Mouse (Mus musculus) liver, embryonic 12.5 days (tissue): ENCODE results near the gene Kat8. TPM values are rescaled to one million over a fixed set of nuclear protein-coding genes. Genes with fewer than 3 reads are reported as not detected.

Experiments
- ATAC-seq: fragments of 200-750 bp; cut with Nextera tagmentation; 2 replicates; pipeline ENCODE4 v1.8.0; 2017; ENCODE audit warnings: moderate number of reproducible peaks, mild to moderate bottlenecking, moderate library complexity
- H3K27ac ChIP-seq: fragments of 300-500 bp; sonication (generic); 2 replicates; pipeline ENCODE4 v1.5.1; 2016; ENCODE audit warnings: mild to moderate bottlenecking
- H3K27me3 ChIP-seq: fragments of 300-500 bp; sonication (generic); replicated peaks from 2 replicates; pipeline ENCODE4 v1.6.1; 2016; ENCODE audit warnings: mild to moderate bottlenecking, moderate library complexity
- H3K36me3 ChIP-seq: fragments of 300-500 bp; sonication (generic); 2 replicates; pipeline ENCODE4 v1.6.1; 2016; ENCODE audit warnings: mild to moderate bottlenecking, moderate library complexity
- H3K4me1 ChIP-seq: fragments of 300-500 bp; sonication (generic); 2 replicates; pipeline ENCODE4 v1.6.1; 2016
- H3K4me2 ChIP-seq: fragments of 300-500 bp; sonication (generic); 2 replicates; pipeline ENCODE4 v1.6.1; 2016; ENCODE audit warnings: mild to moderate bottlenecking, moderate library complexity
- H3K4me3 ChIP-seq: fragments of 300-500 bp; sonication (generic); 2 replicates; pipeline ENCODE4 v1.5.1; 2016; ENCODE audit warnings: mild to moderate bottlenecking, moderate library complexity
- H3K9ac ChIP-seq: fragments of 300-500 bp; sonication (generic); 2 replicates; pipeline ENCODE4 v1.6.1; 2016; ENCODE audit warnings: mild to moderate bottlenecking, moderate library complexity
- H3K9me3 ChIP-seq: fragments of 300-500 bp; sonication (generic); replicated peaks from 2 replicates; pipeline ENCODE4 v1.6.1; 2016; ENCODE audit warnings: mild to moderate bottlenecking, moderate library complexity
- WGBS: fragments of 180-500 bp; shearing (Covaris S2); methylation state at CpG from one replicate; pipeline ENCODE4 v1.1.7; 2016; ENCODE audit not compliant: insufficient replicate concordance; 5-methylcytosine and 5-hydroxymethylcytosine counted together
- polyA plus RNA-seq: library from polyadenylated mRNA; unstranded; fragments of >200 nt; fragmentation: Nextera tagmentation; extraction: Ambion mirVana; gene quantifications from 2 replicates; pipeline ENCODE4 v1.2.1, GENCODE M21; 2016

Gene Kat8
- polyA plus RNA-seq = 29.5 and 31.0 TPM in 2 replicates

DNA sequence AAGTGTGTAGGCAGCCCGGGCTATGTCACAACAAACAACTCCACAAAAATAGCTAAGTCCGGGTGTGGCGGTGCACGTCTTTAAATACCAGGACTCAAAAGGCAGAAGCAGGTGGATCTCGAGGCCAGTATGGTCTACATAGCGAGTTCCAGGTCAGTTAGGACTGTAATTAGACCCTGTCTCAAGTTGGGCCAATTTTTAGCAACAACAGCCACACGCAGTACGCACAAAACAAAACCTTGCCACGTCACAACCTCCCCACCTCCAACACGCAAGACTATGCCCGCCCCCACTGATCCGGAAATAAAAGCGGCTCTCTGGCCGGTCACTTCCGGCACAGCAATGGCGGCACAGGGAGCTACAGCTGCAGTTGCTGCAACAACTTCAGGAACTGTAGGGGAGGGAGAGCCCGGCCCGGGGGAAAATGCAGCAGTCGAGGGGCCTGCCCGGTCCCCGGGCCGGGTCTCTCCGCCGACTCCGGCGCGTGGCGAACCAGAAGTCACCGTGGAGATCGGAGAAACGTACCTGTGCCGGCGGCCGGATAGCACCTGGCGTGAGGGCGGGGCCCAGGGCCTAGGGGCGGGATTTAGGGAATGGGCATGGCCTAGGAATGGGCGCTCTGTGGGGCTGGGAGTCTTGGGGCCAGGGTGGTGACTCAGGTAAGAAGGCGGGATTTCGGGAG, at the start of gene Kat8:
Kat8 (plus strand) TSS at position 327 of the 682 bp plus-strand sequence.
- Histone ChIP-seq H3K9ac (peak within 1 kb of the TSS; percentile 84), H3K36me3 (peaks cover 54% of the 10 kb centered on the region), H3K27ac (peak within 1 kb of the TSS; percentile 86), H3K4me1 (peaks cover 21% of the 10 kb centered on the region), H3K4me2 (peak within 1 kb of the TSS; percentile 82), H3K9me3 (no peaks in the 10 kb centered on the region), H3K27me3 (no peaks in the 10 kb centered on the region), H3K4me3 (peak within 1 kb of the TSS; percentile 91)
- WGBS = under 1% methylated on average over 40 of the region's 40 CpGs
- ATAC-seq = peak; percentile 97

DNA sequence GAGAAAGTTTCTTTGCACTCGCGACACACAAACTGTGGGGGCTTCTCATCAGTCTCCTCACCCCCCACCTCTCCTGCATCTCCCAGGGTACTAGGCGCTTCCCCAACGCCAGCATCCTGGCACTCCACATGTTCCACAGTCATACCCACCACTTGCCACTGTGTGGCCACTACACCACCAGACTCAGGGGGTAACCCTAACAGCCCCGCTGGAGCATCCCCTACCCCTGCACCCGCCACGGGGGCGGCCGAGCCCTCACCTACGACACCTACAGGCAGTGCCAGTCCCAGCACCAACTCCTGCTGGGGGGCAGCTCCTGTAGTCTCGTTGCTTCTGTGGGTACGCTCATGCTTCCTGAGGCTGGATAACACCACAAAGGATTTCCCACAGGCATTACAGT, 45.9 kb upstream of the Kat8 start:
- Histone ChIP-seq H3K9ac (no peak overlapping the region), H3K4me3 (no peak overlapping the region), H3K9me3 (no peaks in the 10 kb centered on the region), H3K4me2 (no peak overlapping the region), H3K4me1 (peaks cover 14% of the 10 kb centered on the region), H3K27me3 (no peaks in the 10 kb centered on the region), H3K27ac (no peak overlapping the region), H3K36me3 (peaks cover 52% of the 10 kb centered on the region)
- WGBS = 89% methylated on average over 12 of the region's 12 CpGs
- ATAC-seq = no peak

DNA sequence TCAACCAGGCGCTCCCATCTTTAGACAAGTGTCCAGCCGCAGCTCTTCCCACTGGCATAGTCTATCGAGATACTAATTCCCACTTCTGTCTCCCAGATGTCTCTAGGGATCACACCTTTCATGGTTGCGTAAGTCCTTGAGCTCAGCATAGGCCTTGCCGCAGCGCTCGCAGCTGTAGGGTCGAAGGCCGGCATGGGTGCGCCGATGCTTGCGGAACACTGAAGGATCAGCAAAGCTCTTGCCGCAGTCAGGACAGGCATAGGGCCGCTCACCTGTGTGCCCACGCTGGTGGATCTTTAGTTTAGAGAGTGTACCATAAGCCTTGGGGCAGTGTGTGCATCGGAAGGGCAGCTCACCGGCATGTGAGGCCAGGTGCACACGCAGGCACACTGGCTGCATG, 44.7 kb upstream of the Kat8 start:
- H3K36me3 ChIP-seq = peaks cover 62% of the 10 kb centered on the region
- H3K4me2 ChIP-seq = no peak overlapping the region
- H3K27ac ChIP-seq = no peak overlapping the region
- no peak for ATAC-seq
- 92% methylated on average over 18 of the region's 18 CpGs for WGBS
- H3K9me3 ChIP-seq = no peaks in the 10 kb centered on the region
- H3K9ac ChIP-seq = no peak overlapping the region
- no peak overlapping the region for H3K4me3 ChIP-seq
- peaks cover 25% of the 10 kb centered on the region for H3K4me1 ChIP-seq
- no peaks in the 10 kb centered on the region for H3K27me3 ChIP-seq

DNA sequence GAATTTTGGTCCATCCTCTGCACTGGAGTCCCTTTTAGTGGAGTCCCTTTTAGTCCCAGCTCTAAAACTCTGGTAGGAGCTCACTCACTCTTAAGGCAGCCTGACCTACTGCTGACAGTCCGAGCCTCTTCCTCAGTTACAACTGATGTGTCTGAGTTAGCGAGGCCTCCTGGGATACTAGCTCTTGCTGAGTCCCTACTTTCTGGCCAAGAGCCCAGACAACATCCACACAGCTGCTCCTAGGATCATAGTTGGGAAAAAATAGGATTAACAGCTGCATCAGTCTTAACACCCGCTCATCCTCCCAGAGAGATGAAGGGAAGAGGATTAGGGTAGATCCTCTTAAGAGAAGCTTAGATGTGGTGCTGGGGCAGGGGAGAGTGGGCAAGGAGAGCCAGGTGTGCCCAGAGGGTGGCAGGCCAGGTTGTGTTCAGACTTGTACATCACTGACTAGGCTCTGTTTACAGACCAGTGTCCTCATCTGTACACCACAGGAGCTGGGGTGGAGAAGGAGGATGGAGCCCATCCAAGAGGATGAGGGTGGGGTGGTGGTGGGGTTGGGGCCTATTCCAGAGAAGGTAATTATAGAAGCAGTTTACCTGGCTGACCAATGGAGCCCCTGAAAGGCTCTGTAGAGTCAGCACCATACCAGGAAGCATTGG, 43.0 kb upstream of the Kat8 start:
- Histone ChIP-seq H3K9me3 (no peaks in the 10 kb centered on the region), H3K4me1 (peaks cover 39% of the 10 kb centered on the region), H3K27ac (no peak overlapping the region), H3K4me3 (no peak overlapping the region), H3K9ac (no peak overlapping the region), H3K27me3 (no peaks in the 10 kb centered on the region), H3K4me2 (no peak overlapping the region), H3K36me3 (peaks cover 74% of the 10 kb centered on the region)
- WGBS = 84% methylated on average over 3 of the region's 3 CpGs
- no peak for ATAC-seq

DNA sequence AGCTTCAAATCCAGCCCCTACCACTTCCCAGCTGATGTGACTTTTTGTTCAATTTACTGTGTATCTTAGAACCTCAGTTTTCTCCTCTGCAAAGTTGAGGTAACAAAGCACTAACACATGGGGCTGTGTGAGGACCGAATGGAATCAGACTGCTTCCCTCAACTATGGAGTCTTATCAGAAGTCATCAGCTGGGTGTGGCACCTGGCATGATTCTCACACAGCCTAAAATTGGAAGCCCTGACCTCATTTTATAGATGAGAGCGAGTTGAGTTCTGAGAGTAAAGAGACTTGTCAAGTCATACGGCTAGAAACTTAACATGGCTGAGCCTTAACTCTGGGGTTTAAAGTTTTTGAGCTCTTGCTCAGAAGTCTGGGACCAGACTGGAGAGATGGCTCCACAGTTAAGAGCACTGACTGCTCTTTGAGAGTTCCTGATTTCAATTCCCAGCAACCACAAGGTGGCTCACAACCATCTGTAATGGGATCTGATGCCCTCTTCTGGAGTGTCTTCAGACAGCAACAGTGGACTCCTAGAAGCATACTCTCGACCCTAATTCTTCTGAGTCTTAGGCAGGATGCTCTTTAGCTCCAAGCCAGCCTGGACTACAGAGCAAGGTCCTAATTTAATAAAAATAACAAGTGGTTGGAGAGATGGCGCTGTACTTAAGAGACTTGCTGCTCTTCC, 42.0 kb upstream of the Kat8 start:
- no peak for ATAC-seq

DNA sequence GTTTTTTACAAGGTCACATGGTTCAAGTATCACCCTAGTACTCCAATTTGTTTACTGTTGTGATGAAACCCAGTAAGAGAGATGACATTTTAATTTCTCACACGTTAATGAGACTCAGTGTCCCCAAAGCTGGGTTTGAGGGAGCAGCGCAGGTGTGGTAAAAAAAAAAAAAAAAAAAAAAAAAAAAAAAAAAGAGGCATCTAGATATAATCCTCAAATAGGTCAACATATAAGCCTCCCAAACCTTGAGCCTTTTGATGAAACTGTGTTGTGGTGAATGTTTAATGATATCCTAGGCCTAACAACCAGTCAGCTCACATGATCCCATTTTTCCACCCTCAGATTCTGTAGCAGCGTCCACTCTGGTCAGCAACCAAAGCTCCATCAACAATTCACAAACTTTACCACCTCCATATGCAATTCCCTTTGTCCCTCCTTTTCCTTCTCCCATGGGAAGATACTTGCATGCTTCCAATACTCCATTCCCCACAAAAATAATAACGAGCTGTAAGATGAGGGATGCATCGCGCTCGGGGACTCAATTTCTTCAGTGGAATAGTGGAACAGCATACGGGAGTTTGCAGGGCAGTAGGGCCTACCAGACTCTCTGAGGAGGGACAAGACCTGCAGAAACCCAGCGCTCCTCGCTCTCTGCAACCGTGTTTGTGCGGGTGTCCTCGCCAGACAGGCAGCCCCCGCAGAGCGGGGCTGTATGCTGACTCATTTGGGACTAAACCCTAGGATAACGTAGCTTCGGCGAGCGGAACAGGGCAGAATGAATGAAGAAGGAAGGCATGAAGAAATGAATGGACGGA, 37.3 kb upstream of the Kat8 start:
- H3K36me3 ChIP-seq = peaks cover 60% of the 10 kb centered on the region

More for the DNA sequence above, 42.0 kb upstream of the Kat8 start:
- WGBS = 63% methylated on average over 5 of the region's 5 CpGs
- Histone ChIP-seq H3K9me3 (no peaks in the 10 kb centered on the region), H3K27ac (no peak overlapping the region), H3K27me3 (no peaks in the 10 kb centered on the region), H3K4me3 (no peak overlapping the region), H3K4me2 (no peak overlapping the region), H3K9ac (no peak overlapping the region), H3K4me1 (peaks cover 49% of the 10 kb centered on the region), H3K36me3 (peaks cover 66% of the 10 kb centered on the region)

DNA sequence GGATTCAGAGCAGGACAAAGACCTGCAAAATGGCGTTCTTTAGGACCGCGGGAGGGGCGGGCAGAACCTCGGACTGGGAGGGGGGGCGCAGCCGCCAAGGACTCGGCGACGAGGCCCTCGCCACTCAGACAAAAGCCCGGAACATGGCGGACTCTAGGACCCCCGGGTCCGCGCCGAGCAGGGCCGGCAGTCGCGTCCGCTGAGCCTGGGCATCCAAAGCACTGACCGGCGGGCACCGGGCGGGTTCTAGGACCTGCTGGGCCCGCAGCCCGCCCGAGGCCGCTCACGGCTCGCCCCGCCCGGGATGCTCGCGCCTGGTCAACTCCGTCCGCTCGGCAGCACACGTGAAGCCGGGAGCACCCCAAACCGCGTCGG, 36.7 kb upstream of the Kat8 start:
- Histone ChIP-seq H3K36me3 (peaks cover 60% of the 10 kb centered on the region), H3K27ac (peak overlapping the region; percentile 97), H3K4me1 (peaks cover 46% of the 10 kb centered on the region), H3K9ac (peak overlapping the region; percentile 98), H3K9me3 (peaks cover 29% of the 10 kb centered on the region), H3K4me3 (peak overlapping the region; percentile 97), H3K27me3 (no peaks in the 10 kb centered on the region), H3K4me2 (peak overlapping the region; percentile 89)
- under 1% methylated on average over 43 of the region's 43 CpGs for whole genome bisulfite sequencing
- ATAC-seq = peak; percentile 77

More for the DNA sequence above, 37.3 kb upstream of the Kat8 start:
- 5% methylated on average over 20 of the region's 20 CpGs for WGBS
- H3K27me3 ChIP-seq = no peaks in the 10 kb centered on the region
- H3K9me3 ChIP-seq = peaks cover 23% of the 10 kb centered on the region
- peak; percentile 33 for ATAC-seq
- peak overlapping the region; percentile 98 for H3K9ac ChIP-seq
- H3K4me2 ChIP-seq = peak overlapping the region; percentile 89
- H3K4me3 ChIP-seq = peak overlapping the region; percentile 97
- peaks cover 52% of the 10 kb centered on the region for H3K4me1 ChIP-seq
- peak overlapping the region; percentile 97 for H3K27ac ChIP-seq

DNA sequence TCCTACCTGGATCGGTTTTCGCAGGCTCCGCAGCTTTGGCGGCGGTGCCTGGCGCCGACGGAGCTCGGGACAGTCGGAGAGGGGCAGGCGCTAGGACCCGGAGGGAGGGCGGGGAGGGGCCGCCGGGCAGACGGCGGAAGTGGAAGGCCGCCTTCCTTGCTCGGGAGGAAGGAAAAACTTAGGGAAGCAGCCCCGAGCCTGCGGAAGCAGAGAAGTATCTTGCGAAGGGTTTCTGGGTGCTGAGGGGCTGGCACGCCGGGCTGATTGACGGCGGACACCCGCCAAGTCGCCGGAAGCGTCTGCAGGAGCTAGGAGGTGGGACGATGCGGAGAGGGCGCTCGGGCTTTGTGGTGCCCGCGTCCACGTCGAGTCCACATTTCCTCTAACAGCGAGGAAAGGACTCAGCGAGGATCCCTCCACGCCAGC, 36.3 kb upstream of the Kat8 start, which contains the start of gene Zfp646:
Zfp646 (plus strand) TSS at position 181 of the 426 bp plus-strand sequence.
- no peaks in the 10 kb centered on the region for H3K27me3 ChIP-seq
- peak within 1 kb of the TSS; percentile 89 for H3K4me2 ChIP-seq
- peak within 1 kb of the TSS; percentile 98 for H3K9ac ChIP-seq
- H3K27ac ChIP-seq = peak within 1 kb of the TSS; percentile 97
- ATAC-seq = peak; percentile 82
- H3K9me3 ChIP-seq = peaks cover 33% of the 10 kb centered on the region
- peaks cover 61% of the 10 kb centered on the region for H3K36me3 ChIP-seq
- H3K4me1 ChIP-seq = peaks cover 45% of the 10 kb centered on the region
- under 1% methylated on average over 41 of the region's 41 CpGs for WGBS
- H3K4me3 ChIP-seq = peak within 1 kb of the TSS; percentile 97

DNA sequence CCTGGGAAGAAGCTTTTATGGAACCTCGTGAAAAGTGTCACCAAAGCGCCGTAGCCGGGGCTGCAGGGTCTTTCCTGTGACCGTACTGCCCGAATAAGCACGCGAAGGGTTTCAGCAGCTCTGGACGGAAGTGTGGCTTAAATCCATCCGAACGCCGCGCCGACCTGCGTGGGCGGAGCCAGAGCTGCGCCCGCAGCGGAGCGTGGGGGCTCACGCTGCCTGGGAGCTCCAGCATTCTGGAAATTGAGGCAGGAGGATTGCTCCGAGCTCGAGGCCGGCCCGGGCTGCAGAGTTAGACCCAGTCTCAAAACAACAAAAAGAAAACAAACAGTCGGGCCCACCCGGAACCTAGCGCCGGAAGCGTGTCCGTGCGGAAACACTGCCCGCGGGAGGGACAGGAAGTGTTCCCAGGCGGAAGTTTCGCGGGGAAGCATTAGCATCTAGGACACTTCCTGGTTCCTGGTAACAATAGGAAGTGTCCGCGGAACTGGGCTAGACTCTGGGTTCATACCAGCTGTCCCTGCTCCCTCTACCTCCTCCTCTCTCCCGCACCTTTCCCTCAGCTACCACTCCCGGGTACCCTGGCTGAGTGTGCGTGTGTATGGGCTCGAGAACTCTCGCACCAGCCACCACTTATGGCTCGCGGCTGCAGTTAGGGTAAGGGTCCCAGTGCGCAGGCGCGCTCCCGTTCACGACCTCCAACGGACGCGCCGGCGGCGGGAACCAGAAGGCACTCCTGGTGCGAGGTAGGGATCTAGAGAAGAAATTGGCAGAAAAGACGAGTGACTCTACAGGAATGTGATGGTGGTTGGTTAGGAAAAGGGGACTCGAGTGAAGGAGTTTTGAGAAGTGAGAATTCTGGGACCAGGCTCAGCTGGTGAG, 35.6 kb upstream of the Kat8 start, which contains the start of gene Zfp668:
Zfp668 (minus strand) TSS at position 362 of the 882 bp plus-strand sequence.
- H3K36me3 ChIP-seq = peaks cover 62% of the 10 kb centered on the region

DNA sequence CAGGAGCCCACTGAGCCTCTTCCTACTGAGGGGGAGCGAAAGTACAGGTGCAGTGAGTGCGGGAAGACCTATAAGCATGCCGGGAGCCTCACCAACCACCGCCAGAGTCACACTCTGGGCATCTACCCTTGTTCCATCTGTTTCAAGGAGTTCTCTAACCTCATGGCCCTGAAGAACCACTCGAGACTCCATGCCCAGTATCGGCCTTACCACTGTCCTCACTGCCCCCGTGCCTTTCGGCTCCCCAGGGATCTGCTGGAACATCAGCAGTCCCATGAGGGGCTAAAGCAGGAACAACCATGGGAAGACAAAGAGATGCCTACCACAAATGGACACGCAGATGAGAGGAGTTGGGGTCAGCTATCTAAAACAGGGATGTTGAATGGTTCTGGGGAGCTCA, 33.0 kb upstream of the Kat8 start:
- Histone ChIP-seq H3K27ac (no peak overlapping the region), H3K9me3 (peaks cover 53% of the 10 kb centered on the region), H3K36me3 (peaks cover 69% of the 10 kb centered on the region), H3K4me2 (no peak overlapping the region), H3K4me1 (peaks cover 32% of the 10 kb centered on the region), H3K9ac (no peak overlapping the region), H3K27me3 (no peaks in the 10 kb centered on the region), H3K4me3 (no peak overlapping the region)
- WGBS = 91% methylated on average over 9 of the region's 9 CpGs
- ATAC-seq = no peak

More for the DNA sequence above, 35.6 kb upstream of the Kat8 start, which contains the start of gene Zfp668:
- under 1% methylated on average over 60 of the region's 60 CpGs for WGBS
- ATAC-seq = peak; percentile 76
- Histone ChIP-seq H3K9ac (peak within 1 kb of the TSS; percentile 98), H3K4me2 (peak within 1 kb of the TSS; percentile 89), H3K27me3 (no peaks in the 10 kb centered on the region), H3K9me3 (peaks cover 40% of the 10 kb centered on the region), H3K4me1 (peaks cover 42% of the 10 kb centered on the region), H3K4me3 (peak within 1 kb of the TSS; percentile 97), H3K27ac (peak within 1 kb of the TSS; percentile 97)
